Mouse (Mus musculus) erythroblast, embryonic 14.5 days (primary cell): ENCODE results near the gene Trp53bp1.

ENCODE experiments used
- GATA1 ChIP-seq: IDR thresholded peaks from 2 replicates; pipeline ENCODE4 v1.6.1; 2012; ENCODE audit warnings: low read length, inconsistent platforms, mixed read lengths
- TAL1 ChIP-seq: IDR thresholded peaks from 3 replicates; pipeline ENCODE4 v1.6.1; 2012; ENCODE audit warnings: low read length, inconsistent platforms, mixed read lengths

DNA sequence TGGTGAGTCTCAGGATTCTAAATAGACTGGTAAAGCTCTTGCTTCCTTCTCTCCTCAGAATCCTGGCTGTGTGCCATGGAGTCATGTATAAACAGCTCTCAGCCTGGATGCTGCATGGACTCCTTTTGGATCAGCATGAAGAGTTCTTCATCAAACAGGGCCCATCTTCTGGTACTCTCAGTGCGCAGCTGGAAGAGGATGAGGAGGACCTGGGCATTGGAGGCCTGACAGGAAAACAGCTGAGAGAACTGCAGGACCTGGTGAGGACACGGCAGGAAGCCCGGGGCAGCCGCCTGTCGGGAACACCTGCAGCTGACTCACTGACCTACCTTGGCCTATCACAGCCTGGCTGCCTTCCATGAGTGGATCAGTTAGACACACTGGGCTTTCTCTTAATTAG is 87.8 kb downstream of the Trp53bp1 start:
- TF ChIP-seq GATA1 (no peak), TAL1 (no peak)
